Mouse (Mus musculus) urinary bladder, postnatal 10 days (tissue): ENCODE results near the gene Gm10330.
"Not testable (repeated sequence)": the region's sequence is repeated elsewhere in the genome, so short reads cannot be mapped to it uniquely, and the experiment has no call there.

Experiments
- DNase-seq: peaks from one replicate; pipeline ENCODE4 v3.0.0; 2022; ENCODE audit warnings: low spot score

Gm10330 gene

DNA sequence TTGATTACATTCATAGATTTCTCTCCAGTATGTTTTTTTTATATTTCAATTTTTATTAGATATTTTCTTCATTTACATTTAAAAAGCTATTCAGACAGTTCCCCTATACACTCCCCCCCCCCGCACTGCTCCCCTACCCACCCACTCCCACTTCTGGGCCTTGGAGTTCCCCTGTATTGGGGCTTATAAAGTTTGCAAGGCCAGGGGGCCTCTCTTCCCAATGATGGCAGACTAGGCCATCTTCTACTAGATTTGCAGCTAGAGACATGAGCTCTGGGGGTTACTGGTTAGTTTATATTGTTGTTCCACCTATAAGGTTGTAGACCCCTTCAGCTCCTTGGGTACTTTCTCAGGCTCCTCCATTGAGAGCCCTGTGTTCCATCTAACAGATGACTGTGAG, at the start of gene Gm10330:
TSS of gene Gm10330 (minus strand) at position 101 of the 400 bp plus-strand sequence.
- not testable (repeated sequence) for DNase-seq

DNA sequence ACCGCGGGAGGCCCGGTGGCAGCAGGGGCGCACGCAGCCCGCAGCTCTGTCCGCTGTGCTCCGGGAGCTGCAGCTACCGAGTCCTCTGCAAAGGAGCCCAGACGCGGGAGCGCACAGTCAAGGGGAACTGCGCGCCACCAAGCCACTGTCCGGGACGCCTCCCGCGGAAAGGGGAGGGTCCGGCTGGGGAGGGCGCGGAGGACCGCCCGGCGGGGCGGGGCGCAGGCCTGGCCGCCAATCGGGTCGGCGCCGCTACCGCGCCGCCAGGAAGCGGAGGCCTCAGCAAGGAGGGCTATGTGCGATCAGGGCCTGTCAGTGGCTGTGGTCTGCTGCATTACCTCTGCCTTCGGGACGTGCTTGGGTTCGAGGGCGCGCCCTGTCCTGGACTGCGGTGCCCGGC, 20.7 kb upstream of the Gm10330 start:
- not testable (repeated sequence) for DNase-seq

DNA sequence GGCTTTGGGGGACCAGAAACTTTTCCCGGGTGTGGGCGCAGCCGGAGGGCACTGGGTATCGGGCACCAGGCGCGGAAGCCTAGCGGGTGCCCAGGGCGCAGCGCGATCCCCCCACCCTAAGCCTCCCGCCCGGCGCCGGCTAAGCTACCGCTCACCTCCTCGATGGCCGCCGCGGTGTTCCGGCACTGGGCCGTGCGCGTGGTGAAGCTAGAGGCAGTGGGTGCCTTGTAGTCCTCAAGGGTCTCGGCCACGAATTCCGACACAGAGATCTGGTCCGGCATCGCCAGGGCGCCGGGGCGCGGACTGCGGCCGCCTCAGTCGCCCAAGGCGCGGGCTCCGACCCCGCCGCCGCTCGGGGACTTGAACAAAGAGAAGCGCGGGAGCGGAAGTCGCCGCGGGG, 20.3 kb upstream of the Gm10330 start:
- not testable (repeated sequence) for DNase-seq
